Mouse (Mus musculus): Measurements from ENCODE around the gene Tmem128. TPM values are rescaled to one million over a fixed set of nuclear protein-coding genes. Genes with fewer than 3 reads are reported as not detected.

The Tmem128 gene
- 37.0 TPM in 2 replicates for total RNA-seq (2017)

GRCm38 (mm10) chr5:38260107-38260682 lies at the start of gene Tmem128:
TSS of gene Tmem128 (plus strand) at chr5:38260185.
- peak; percentile 77 for ATAC-seq (ENCODE audit: extremely low read depth, insufficient number of reproducible peaks, low FRiP score, poor library complexity, severe bottlenecking)

- peak; percentile 96 for ATAC-seq (ENCODE audit: extremely low read depth, insufficient number of reproducible peaks, low FRiP score, poor library complexity, severe bottlenecking)
These were observed 48.3 kb upstream of the Tmem128 start for GRCm38 (mm10) chr5:38211691-38212090.

GRCm38 (mm10) chr5:38213009-38213408 lies 47.0 kb upstream of the Tmem128 start:
- ATAC-seq (ENCODE audit: extremely low read depth, insufficient number of reproducible peaks, low FRiP score, poor library complexity, severe bottlenecking) = no peak

- ATAC-seq (ENCODE audit: extremely low read depth, insufficient number of reproducible peaks, low FRiP score, poor library complexity, severe bottlenecking) = peak; percentile 15; the same call in 1 of the 2 replicates
These were observed 40.1 kb upstream of the Tmem128 start for GRCm38 (mm10) chr5:38219771-38220307.

GRCm38 (mm10) chr5:38220328-38220912 lies 39.6 kb upstream of the Tmem128 start, which contains the start of the genes Zbtb49 and Lyar:
TSS of gene Zbtb49 (minus strand) at chr5:38220457.
TSS of gene Lyar (plus strand) at chr5:38220470.
- peak; percentile 88 for ATAC-seq (ENCODE audit: extremely low read depth, insufficient number of reproducible peaks, low FRiP score, poor library complexity, severe bottlenecking)

GRCm38 (mm10) chr5:38235422-38235821 lies 24.6 kb upstream of the Tmem128 start:
- peak; percentile 65 for ATAC-seq (ENCODE audit: extremely low read depth, insufficient number of reproducible peaks, low FRiP score, poor library complexity, severe bottlenecking)

GRCm38 (mm10) chr5:38236627-38237026 lies 23.4 kb upstream of the Tmem128 start:
- ATAC-seq (ENCODE audit: extremely low read depth, insufficient number of reproducible peaks, low FRiP score, poor library complexity, severe bottlenecking) = no peak

- ATAC-seq (ENCODE audit: extremely low read depth, insufficient number of reproducible peaks, low FRiP score, poor library complexity, severe bottlenecking) = no peak
These were observed 19.1 kb upstream of the Tmem128 start for GRCm38 (mm10) chr5:38240727-38241472.

GRCm38 (mm10) chr5:38241473-38241834 lies 18.5 kb upstream of the Tmem128 start:
- no peak for ATAC-seq (ENCODE audit: extremely low read depth, insufficient number of reproducible peaks, low FRiP score, poor library complexity, severe bottlenecking)

GRCm38 (mm10) chr5:38241966-38242365 lies 18.0 kb upstream of the Tmem128 start:
- ATAC-seq (ENCODE audit: extremely low read depth, insufficient number of reproducible peaks, low FRiP score, poor library complexity, severe bottlenecking) = no peak

GRCm38 (mm10) chr5:38255195-38255594 lies 4.8 kb upstream of the Tmem128 start:
- ATAC-seq (ENCODE audit: extremely low read depth, insufficient number of reproducible peaks, low FRiP score, poor library complexity, severe bottlenecking) = no peak

GRCm38 (mm10) chr5:38255644-38256043 lies 4.3 kb upstream of the Tmem128 start:
- ATAC-seq (ENCODE audit: extremely low read depth, insufficient number of reproducible peaks, low FRiP score, poor library complexity, severe bottlenecking) = no peak

GRCm38 (mm10) chr5:38256551-38256950 lies 3.4 kb upstream of the Tmem128 start:
- ATAC-seq (ENCODE audit: extremely low read depth, insufficient number of reproducible peaks, low FRiP score, poor library complexity, severe bottlenecking) = no peak

GRCm38 (mm10) chr5:38258034-38258772 lies 1.8 kb upstream of the Tmem128 start:
- no peak for ATAC-seq (ENCODE audit: extremely low read depth, insufficient number of reproducible peaks, low FRiP score, poor library complexity, severe bottlenecking)

- ATAC-seq (ENCODE audit: extremely low read depth, insufficient number of reproducible peaks, low FRiP score, poor library complexity, severe bottlenecking) = no peak
These were observed 1.2 kb upstream of the Tmem128 start for GRCm38 (mm10) chr5:38258773-38259146.

- no peak for ATAC-seq (ENCODE audit: extremely low read depth, insufficient number of reproducible peaks, low FRiP score, poor library complexity, severe bottlenecking)
These were observed 404 bp upstream of the Tmem128 start for GRCm38 (mm10) chr5:38259455-38260106.

- ATAC-seq (ENCODE audit: extremely low read depth, insufficient number of reproducible peaks, low FRiP score, poor library complexity, severe bottlenecking) = no peak
These were observed 11.0 kb downstream of the Tmem128 start for GRCm38 (mm10) chr5:38270942-38271341.

GRCm38 (mm10) chr5:38273831-38274230 lies 13.8 kb downstream of the Tmem128 start:
- no peak for ATAC-seq (ENCODE audit: extremely low read depth, insufficient number of reproducible peaks, low FRiP score, poor library complexity, severe bottlenecking)

- ATAC-seq (ENCODE audit: extremely low read depth, insufficient number of reproducible peaks, low FRiP score, poor library complexity, severe bottlenecking) = no peak
These were observed 15.8 kb downstream of the Tmem128 start, which contains the start of gene Otop1 for GRCm38 (mm10) chr5:38275771-38276170. TSS of gene Otop1 (plus strand) at chr5:38275972.

Data from neutrophil, adult 5-6 weeks (primary cell).